Mouse (Mus musculus) liver, embryonic 11.5 days (tissue): ENCODE measurements at regions not wholly inside any gene's neighbourhood (a gene's known extent, or its start where the extent isn't known, plus 50 kb on each side); places are given as distances from the start of the nearest gene placed in this dataset.

Experiments
- ATAC-seq: fragments of 200-750 bp; cut with Nextera tagmentation; replicated peaks from 2 replicates; pipeline ENCODE4 v1.8.0; 2017; ENCODE audit warnings: moderate number of reproducible peaks, mild to moderate bottlenecking, moderate TSS enrichment, moderate library complexity; ENCODE audit not compliant: low FRiP score
- DNase-seq: peaks from one replicate; pipeline ENCODE4 v3.0.0-alpha.2; 2017; ENCODE audit warnings: low spot score
- H3K27ac ChIP-seq: fragments of 300-500 bp; sonication (generic); 2 replicates; pipeline ENCODE4 v1.5.1; 2014; ENCODE audit warnings: mild to moderate bottlenecking, low read depth, low read length, control low read depth
- H3K27me3 ChIP-seq: fragments of 300-500 bp; sonication (generic); replicated peaks from 2 replicates; pipeline ENCODE4 v1.6.1; 2014; ENCODE audit warnings: low read length, mixed read lengths; ENCODE audit not compliant: control insufficient read depth, insufficient read depth
- H3K36me3 ChIP-seq: fragments of 300-500 bp; sonication (generic); 2 replicates; pipeline ENCODE4 v1.6.1; 2014; ENCODE audit warnings: mild to moderate bottlenecking, low read length, moderate library complexity, mixed read lengths; ENCODE audit not compliant: control insufficient read depth, insufficient read depth
- H3K4me1 ChIP-seq: fragments of 300-500 bp; sonication (generic); replicated peaks from 2 replicates; pipeline ENCODE4 v1.6.1; 2014; ENCODE audit warnings: low read length, mixed read lengths; ENCODE audit not compliant: control insufficient read depth, insufficient read depth
- H3K4me2 ChIP-seq: fragments of 300-500 bp; sonication (generic); 2 replicates; pipeline ENCODE4 v1.6.1; 2014; ENCODE audit warnings: mild to moderate bottlenecking, control low read depth, moderate library complexity
- H3K4me3 ChIP-seq: fragments of 300-500 bp; sonication (generic); 2 replicates; pipeline ENCODE4 v1.5.1; 2014; ENCODE audit warnings: low read depth, low read length, control low read depth
- H3K9ac ChIP-seq: fragments of 300-500 bp; sonication (generic); 2 replicates; pipeline ENCODE4 v1.6.1; 2014; ENCODE audit warnings: low read depth, low read length, control low read depth
- H3K9me3 ChIP-seq: fragments of 300-500 bp; sonication (generic); 2 replicates; pipeline ENCODE4 v1.6.1; 2016; ENCODE audit warnings: low read length, inconsistent platforms, mixed read lengths; ENCODE audit not compliant: control insufficient read depth
- WGBS: fragments of 180-500 bp; shearing (Covaris S2); extraction: QIAGEN DNeasy Blood & Tissue Kit; methylation state at CpG from one replicate; pipeline ENCODE4 v1.1.7; 2014; 5-methylcytosine and 5-hydroxymethylcytosine counted together

DNA sequence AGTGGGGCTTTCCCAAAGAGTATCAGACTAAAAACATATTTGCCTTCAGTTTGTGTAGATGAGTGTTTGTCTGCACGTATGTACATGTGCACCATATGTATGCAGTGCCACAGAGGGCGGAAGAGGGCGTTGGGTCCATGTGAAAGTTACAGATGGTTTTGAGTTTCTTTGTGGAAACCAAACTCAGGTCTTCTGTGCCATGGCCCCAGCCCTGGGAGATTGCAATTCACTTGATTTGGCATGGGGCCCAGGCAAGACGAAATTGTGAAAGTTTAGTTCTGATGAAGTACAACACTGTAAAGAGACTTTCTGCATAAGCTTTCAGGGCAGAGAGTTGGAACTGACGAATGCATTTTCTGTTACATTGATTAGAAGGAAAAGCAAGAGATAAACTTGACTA is 255.4 kb upstream of the Nbea start:
- H3K4me2 ChIP-seq = no peak overlapping the region
- WGBS = 89% methylated on average over 5 of the region's 5 CpGs
- H3K27ac ChIP-seq = no peak overlapping the region
- DNase-seq = no peak
- no peaks in the 10 kb centered on the region for H3K4me1 ChIP-seq
- no peak for ATAC-seq
- H3K9me3 ChIP-seq = no peaks in the 10 kb centered on the region
- no peaks in the 10 kb centered on the region for H3K36me3 ChIP-seq
- no peak overlapping the region for H3K4me3 ChIP-seq
- H3K27me3 ChIP-seq = no peaks in the 10 kb centered on the region
- no peak overlapping the region for H3K9ac ChIP-seq

DNA sequence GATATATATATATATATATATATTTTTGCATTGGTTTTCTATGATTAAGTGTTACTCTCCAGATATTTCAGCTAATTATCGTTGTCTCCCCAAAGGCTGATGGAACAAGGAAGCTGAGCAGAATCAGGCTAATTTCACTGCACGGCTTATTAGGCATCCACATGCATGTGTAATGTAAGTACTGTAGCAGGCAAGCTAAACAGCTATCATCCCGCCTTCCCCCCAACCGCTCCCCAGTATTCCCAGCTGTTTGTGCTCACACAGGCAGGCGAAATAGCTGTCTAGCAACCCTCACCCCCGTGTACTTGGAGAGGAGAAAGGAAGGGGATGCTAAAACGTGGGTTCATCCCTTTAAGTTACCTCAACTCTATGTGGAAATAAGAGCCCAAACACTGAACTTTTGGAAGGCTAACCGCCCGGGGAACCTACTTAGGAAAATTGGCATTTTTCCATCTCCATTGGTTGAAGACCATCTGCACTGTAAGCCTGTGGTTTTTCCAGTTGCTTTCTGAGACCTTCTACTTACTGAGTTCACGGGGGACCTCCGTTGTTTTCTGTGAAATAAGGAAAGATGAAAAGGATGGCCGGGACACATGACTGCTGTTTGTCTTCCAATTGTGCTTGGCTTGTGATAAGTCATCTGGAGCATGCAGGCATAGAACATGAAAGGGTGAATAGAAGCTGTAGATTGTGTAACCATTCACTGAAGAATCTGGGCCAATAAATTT is 254.7 kb upstream of the Nbea start:
- DNase-seq (no peak), ATAC-seq (no peak)
- Histone ChIP-seq H3K4me2 (no peak overlapping the region), H3K4me3 (no peak overlapping the region), H3K36me3 (no peaks in the 10 kb centered on the region), H3K9ac (no peak overlapping the region), H3K27ac (no peak overlapping the region), H3K27me3 (no peaks in the 10 kb centered on the region), H3K9me3 (no peaks in the 10 kb centered on the region), H3K4me1 (no peaks in the 10 kb centered on the region)
- WGBS = 73% methylated on average over 12 of the region's 12 CpGs

DNA sequence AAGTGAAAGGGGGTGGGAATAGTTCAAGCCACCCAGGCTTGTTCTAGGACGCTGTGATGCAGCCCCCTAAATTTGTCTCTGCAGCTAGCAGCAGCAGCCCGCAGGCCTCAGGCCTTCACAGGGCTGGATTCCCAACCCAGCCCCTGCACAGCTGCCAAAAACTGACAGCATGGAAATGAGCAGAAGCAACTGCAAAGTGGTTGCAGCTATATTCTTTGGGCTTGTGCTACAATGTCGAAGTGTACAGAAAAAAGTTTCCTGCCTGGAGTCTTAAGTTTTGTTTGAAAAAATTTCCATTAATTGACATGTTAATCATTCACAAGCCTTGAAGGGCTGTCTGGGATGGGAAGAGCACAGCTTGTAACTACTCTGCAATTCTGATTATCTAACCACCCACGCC is 253.6 kb upstream of the Nbea start:
- Histone ChIP-seq H3K4me2 (no peak overlapping the region), H3K27ac (no peak overlapping the region), H3K27me3 (no peaks in the 10 kb centered on the region), H3K4me1 (no peaks in the 10 kb centered on the region), H3K9ac (no peak overlapping the region), H3K36me3 (no peaks in the 10 kb centered on the region), H3K4me3 (no peak overlapping the region), H3K9me3 (no peaks in the 10 kb centered on the region)
- WGBS = 47% methylated on average over 4 of the region's 4 CpGs
- ATAC-seq (no peak), DNase-seq (no peak)

DNA sequence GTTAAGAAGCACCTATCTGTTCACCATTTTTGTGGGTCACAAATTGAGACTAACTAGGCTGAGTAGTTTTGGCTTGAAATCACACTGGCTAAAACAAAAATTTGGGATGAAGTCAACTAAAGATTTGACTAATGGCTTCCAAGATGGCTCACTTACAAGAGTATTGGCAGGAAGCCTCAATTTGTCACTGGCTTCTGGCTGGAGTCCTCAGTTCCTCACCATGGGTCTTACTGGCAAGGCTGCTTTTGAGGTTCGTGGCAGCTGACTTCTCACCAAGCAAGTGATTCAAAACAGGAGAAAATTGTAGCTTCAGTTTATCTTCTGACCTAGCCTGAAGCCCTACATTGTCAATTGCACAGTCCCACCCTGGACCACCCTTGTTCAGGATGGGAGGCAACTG is 250.0 kb upstream of the Nbea start:
- 68% methylated on average over 1 of the region's 1 CpGs for WGBS
- Histone ChIP-seq H3K4me1 (no peaks in the 10 kb centered on the region), H3K4me2 (no peak overlapping the region), H3K9me3 (no peaks in the 10 kb centered on the region), H3K36me3 (no peaks in the 10 kb centered on the region), H3K27me3 (no peaks in the 10 kb centered on the region), H3K27ac (no peak overlapping the region), H3K4me3 (no peak overlapping the region), H3K9ac (no peak overlapping the region)
- ATAC-seq (no peak), DNase-seq (no peak)

DNA sequence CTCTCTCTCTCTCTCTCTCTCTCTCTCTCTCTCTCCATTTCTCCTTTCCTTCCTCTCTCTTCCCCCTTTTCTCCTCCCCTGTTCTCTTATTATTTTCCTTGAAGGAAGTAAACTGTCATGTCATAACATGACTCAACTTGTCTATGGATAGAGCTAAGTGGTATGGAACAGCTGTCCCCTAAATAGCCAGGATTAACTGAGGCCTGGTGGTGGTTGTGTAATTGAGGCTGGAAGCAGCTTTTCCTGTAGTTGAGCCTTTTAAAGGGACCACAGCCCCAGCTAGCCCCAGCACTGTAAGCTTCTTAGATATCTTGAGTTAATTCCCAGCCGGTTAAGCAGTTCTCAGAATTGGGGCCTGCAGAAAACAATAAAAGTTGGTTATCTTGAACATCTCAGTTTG is 243.7 kb upstream of the Nbea start:
- Histone ChIP-seq H3K9ac (no peak overlapping the region), H3K4me3 (no peak overlapping the region), H3K4me2 (no peak overlapping the region), H3K9me3 (no peaks in the 10 kb centered on the region), H3K4me1 (no peaks in the 10 kb centered on the region), H3K36me3 (no peaks in the 10 kb centered on the region), H3K27me3 (no peaks in the 10 kb centered on the region), H3K27ac (no peak overlapping the region)
- ATAC-seq (no peak), DNase-seq (no peak)
- 86% methylated on average over 1 of the region's 1 CpGs for WGBS

DNA sequence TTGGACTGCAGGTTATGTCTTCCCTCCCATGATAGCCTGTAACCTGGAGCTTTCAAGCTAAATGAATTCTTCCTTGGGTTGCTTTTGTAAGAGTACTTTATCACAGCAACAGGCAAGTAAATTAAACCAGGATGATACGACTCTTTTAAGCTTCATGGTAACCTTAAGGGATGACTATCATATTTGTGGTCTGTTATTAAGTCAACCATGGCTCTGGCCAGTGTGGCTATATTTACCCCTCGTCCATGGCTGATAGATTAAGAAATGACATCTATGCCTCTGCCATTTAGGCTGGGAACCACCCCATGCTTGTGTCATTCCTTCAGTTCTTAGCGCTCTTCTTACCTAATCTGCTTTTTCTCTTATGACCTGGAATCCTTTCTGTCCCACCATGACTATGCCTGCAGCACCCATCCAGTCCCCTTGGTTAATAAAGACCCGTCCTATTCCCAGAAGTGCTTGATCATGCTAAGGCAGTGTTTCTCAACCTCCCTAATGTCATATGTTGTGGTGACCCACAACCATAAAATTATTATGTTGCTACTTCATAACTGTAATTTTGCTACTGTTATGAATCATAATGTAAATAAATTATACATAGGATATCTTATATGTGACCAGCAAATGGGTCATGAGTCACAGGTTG is 214.5 kb upstream of the Nbea start:
- no peak for ATAC-seq
- 74% methylated on average over 4 of the region's 4 CpGs for WGBS

DNA sequence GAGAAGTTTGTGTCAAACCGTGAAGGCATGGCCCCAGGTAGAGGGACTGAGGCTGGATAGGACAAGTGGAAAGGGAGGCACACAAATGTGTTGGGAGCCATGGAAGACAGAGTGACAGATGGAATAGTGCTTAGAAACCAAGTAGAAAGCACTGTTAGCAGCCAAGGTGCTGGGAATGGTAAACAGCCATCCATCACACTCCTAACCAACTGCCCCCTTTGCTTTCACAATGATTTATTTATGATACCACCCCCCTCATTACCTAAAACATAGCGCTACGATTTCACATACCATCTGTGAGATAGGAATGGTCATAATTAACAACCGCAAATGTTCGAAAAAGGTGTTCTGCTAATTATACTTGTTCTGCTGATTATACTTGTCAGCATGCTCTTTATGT is 209.6 kb upstream of the Nbea start:
- no peak overlapping the region for H3K27ac ChIP-seq
- no peak overlapping the region for H3K4me3 ChIP-seq
- no peaks in the 10 kb centered on the region for H3K27me3 ChIP-seq
- DNase-seq = no peak
- WGBS = 71% methylated on average over 5 of the region's 5 CpGs
- no peak overlapping the region for H3K9ac ChIP-seq
- H3K9me3 ChIP-seq = no peaks in the 10 kb centered on the region
- no peak for ATAC-seq
- no peak overlapping the region for H3K4me2 ChIP-seq
- no peaks in the 10 kb centered on the region for H3K36me3 ChIP-seq
- H3K4me1 ChIP-seq = no peaks in the 10 kb centered on the region

More for the DNA sequence above, 214.5 kb upstream of the Nbea start:
- H3K27ac ChIP-seq = no peak overlapping the region
- no peak overlapping the region for H3K4me3 ChIP-seq
- DNase-seq = no peak
- no peaks in the 10 kb centered on the region for H3K27me3 ChIP-seq
- no peaks in the 10 kb centered on the region for H3K36me3 ChIP-seq
- H3K4me1 ChIP-seq = no peaks in the 10 kb centered on the region
- H3K4me2 ChIP-seq = no peak overlapping the region
- no peak overlapping the region for H3K9ac ChIP-seq
- no peaks in the 10 kb centered on the region for H3K9me3 ChIP-seq

DNA sequence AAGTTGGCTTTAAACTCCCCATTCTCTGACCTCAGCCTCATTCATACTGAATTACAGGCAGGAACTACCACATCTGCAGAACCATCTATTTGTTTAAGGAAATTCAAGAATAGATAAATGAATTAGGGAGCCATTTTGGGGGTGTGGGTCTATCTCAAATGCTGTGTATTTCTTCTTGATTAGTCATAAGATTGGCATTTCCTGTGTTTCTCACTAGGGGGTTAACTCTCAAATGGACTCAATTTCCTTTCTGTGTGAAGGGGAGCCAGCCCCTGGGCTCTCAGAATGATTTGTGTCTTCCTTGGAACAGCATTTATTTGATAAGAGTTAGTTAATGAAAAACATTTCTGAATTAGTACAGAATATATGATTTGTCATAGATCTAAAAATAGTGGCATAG is 196.8 kb upstream of the Nbea start:
- H3K27me3 ChIP-seq = no peaks in the 10 kb centered on the region
- H3K4me3 ChIP-seq = no peak overlapping the region
- no peaks in the 10 kb centered on the region for H3K9me3 ChIP-seq
- no peak overlapping the region for H3K27ac ChIP-seq
- H3K36me3 ChIP-seq = no peaks in the 10 kb centered on the region
- DNase-seq = no peak
- ATAC-seq = no peak
- H3K4me1 ChIP-seq = no peaks in the 10 kb centered on the region
- no peak overlapping the region for H3K4me2 ChIP-seq
- no peak overlapping the region for H3K9ac ChIP-seq

DNA sequence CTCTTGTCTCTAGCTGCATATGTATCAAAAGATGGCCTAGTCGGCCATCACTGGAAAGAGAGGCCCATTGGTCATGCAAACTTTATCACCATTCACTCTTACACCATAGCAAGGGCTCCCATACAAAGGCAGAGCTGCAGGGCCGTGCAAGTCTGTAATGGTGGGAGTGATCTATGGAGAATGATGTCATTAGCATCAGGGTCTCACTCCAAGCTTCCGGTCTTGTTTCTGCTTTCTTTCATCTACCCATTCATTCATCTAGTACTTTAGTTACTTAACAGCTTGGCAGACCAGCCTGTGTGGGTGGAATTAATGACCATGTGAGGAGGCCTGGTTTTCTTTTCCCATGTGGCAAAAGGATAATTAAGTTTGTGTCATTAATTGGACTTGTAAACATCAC is 196.0 kb upstream of the Nbea start:
- ATAC-seq = no peak
- Histone ChIP-seq H3K27ac (no peak overlapping the region), H3K9me3 (no peaks in the 10 kb centered on the region), H3K4me2 (no peak overlapping the region), H3K9ac (no peak overlapping the region), H3K27me3 (no peaks in the 10 kb centered on the region), H3K36me3 (no peaks in the 10 kb centered on the region), H3K4me3 (no peak overlapping the region), H3K4me1 (no peaks in the 10 kb centered on the region)
- DNase-seq = no peak
- WGBS = 78% methylated on average over 3 of the region's 3 CpGs
